Mouse (Mus musculus) embryo, embryonic 9.5 days (tissue): ENCODE data around the gene Csrp1.

Experiments used
- DNase-seq: peaks from one replicate; pipeline ENCODE4 v3.0.0-alpha.2; 2017; ENCODE audit errors: extremely low spot score

Csrp1 gene

GRCm38 (mm10) chr1:135719983-135720382, at the start of gene Csrp1:
Gene Csrp1, plus strand, starts transcription at chr1:135720061.
- DNase-seq: no peak

GRCm38 (mm10) chr1:135670397-135671130, 49.3 kb upstream of the Csrp1 start:
- DNase-seq: peak; percentile 82

GRCm38 (mm10) chr1:135671406-135671805, 48.5 kb upstream of the Csrp1 start:
- DNase-seq: no peak

- DNase-seq: no peak
Observed at GRCm38 (mm10) chr1:135671956-135672355, 47.9 kb upstream of the Csrp1 start.

- DNase-seq: no peak
Observed at GRCm38 (mm10) chr1:135672374-135672773, 47.5 kb upstream of the Csrp1 start.

- DNase-seq: no peak
Observed at GRCm38 (mm10) chr1:135673423-135673822, 46.4 kb upstream of the Csrp1 start.

- DNase-seq: no peak
Observed at GRCm38 (mm10) chr1:135675449-135676129, 44.3 kb upstream of the Csrp1 start.

GRCm38 (mm10) chr1:135676247-135676646, 43.6 kb upstream of the Csrp1 start:
- no peak for DNase-seq

GRCm38 (mm10) chr1:135676938-135677682, 42.8 kb upstream of the Csrp1 start:
- DNase-seq: no peak

GRCm38 (mm10) chr1:135678145-135678544, 41.7 kb upstream of the Csrp1 start:
- DNase-seq: no peak

- no peak for DNase-seq
Observed at GRCm38 (mm10) chr1:135680716-135681115, 39.1 kb upstream of the Csrp1 start.

- no peak for DNase-seq
Observed at GRCm38 (mm10) chr1:135681122-135681521, 38.7 kb upstream of the Csrp1 start.

- no peak for DNase-seq
Observed at GRCm38 (mm10) chr1:135684895-135685294, 35.0 kb upstream of the Csrp1 start.

- DNase-seq: no peak
Observed at GRCm38 (mm10) chr1:135685316-135685715, 34.5 kb upstream of the Csrp1 start.

- DNase-seq: peak; percentile 58
Observed at GRCm38 (mm10) chr1:135686792-135687510, 32.9 kb upstream of the Csrp1 start.

GRCm38 (mm10) chr1:135687771-135688492, 31.9 kb upstream of the Csrp1 start:
- peak; percentile 89 for DNase-seq

- no peak for DNase-seq
Observed at GRCm38 (mm10) chr1:135688686-135689085, 31.2 kb upstream of the Csrp1 start.

GRCm38 (mm10) chr1:135690784-135691416, 29.0 kb upstream of the Csrp1 start:
- DNase-seq: no peak

GRCm38 (mm10) chr1:135691417-135691815, 28.4 kb upstream of the Csrp1 start:
- DNase-seq: no peak

GRCm38 (mm10) chr1:135694181-135694580, 25.7 kb upstream of the Csrp1 start:
- no peak for DNase-seq

- DNase-seq: no peak
Observed at GRCm38 (mm10) chr1:135697462-135697861, 22.4 kb upstream of the Csrp1 start.
